Mouse (Mus musculus) Patski (cell line): ENCODE results near the gene Flywch2. TPM values are rescaled to one million over a fixed set of nuclear protein-coding genes. Genes with fewer than 3 reads are reported as not detected.

Experiments used
- ATAC-seq: fragments of 100-300 bp; one replicate; pipeline ENCODE4 v1.8.0; 2021
- CTCF ChIA-PET: fragments of 350-600 bp; sonication (Branson Sonifier 250); formaldehyde crosslinking; loops from one replicate; lab custom pipeline; 2022; ENCODE audit warnings: inconsistent platforms; lab: Charles Lee
- POLR2A ChIA-PET: fragments of 350-600 bp; sonication (Branson Sonifier 250); formaldehyde crosslinking; loops from one replicate; lab custom pipeline; 2022; ENCODE audit warnings: antibody characterized with exemption, inconsistent platforms; lab: Charles Lee
- DNase-seq: peaks from one replicate; pipeline ENCODE4 v3.0.0-alpha.2; 2011; ENCODE audit warnings: low read depth, low spot score
- H3K27me3 ChIP-seq: fragments of 371-371 bp; one replicate; pipeline ENCODE4 v1.5.1; 2021
- CTCF ChIP-seq: fragments of 100-300 bp; IDR thresholded peaks from one replicate; pipeline ENCODE4 v1.5.1; 2021
- in situ Hi-C: fragments of 300-500 bp; cut with MboI; formaldehyde crosslinking; loops from 3 replicates; pipeline ENCODE4 v1.11.1; 2018; ENCODE audit warnings: low pct_unique_long_range_greater_than_20kb, mixed read lengths
- polyA plus RNA-seq: library from polyadenylated mRNA; unstranded; gene quantifications from one replicate; pipeline ENCODE4 v1.2.3, GENCODE M21; 2021

Flywch2 gene
- polyA plus RNA-seq, 1 experiment from 2014 or later: 7.9 TPM

- no peak for DNase-seq
- peaks cover 4% of the 10 kb centered on the region for H3K27me3 ChIP-seq
- no peak for ATAC-seq
- in situ Hi-C loops: no loop called here
- ChIA-PET CTCF (no interaction called here), POLR2A (no interaction called here)
- TF ChIP-seq CTCF: no peak
Measured at GRCm38 (mm10) chr17:23742941-23743340, 42.9 kb downstream of the Flywch2 start.

- in situ Hi-C loops: no loop called here
- CTCF ChIA-PET: no interaction called here
- DNase-seq: no peak
- H3K27me3 ChIP-seq: peaks cover 4% of the 10 kb centered on the region
- POLR2A ChIA-PET: no interaction called here
- no peak for ATAC-seq
- TF ChIP-seq CTCF: no peak
Measured at GRCm38 (mm10) chr17:23742210-23742793, 43.6 kb downstream of the Flywch2 start.

- ChIA-PET POLR2A (no interaction called here), CTCF (no interaction called here)
- TF ChIP-seq CTCF: no peak
- peaks cover 4% of the 10 kb centered on the region for H3K27me3 ChIP-seq
- no peak for ATAC-seq
- in situ Hi-C loops: no loop called here
- no peak for DNase-seq
Measured at GRCm38 (mm10) chr17:23741359-23742209, 44.3 kb downstream of the Flywch2 start.

GRCm38 (mm10) chr17:23740598-23741021 lies 45.3 kb downstream of the Flywch2 start, which contains the start of gene Paqr4:
Gene Paqr4 (minus strand): TSS chr17:23740867.
- CTCF ChIA-PET: interaction anchor here (1.3 to 1.5 kb wide), 2 partner anchors 8 to 34 kb away, joined by 4 to 5 read pairs; no protein-coding TSS in a partner anchor
- no peak for TF ChIP-seq CTCF
- peaks cover 4% of the 10 kb centered on the region for H3K27me3 ChIP-seq
- peak; percentile 6 for ATAC-seq
- POLR2A ChIA-PET: interaction anchor here (0.6 kb wide), 1 partner anchor 11 kb away, joined by 5 read pairs; no protein-coding TSS in a partner anchor
- in situ Hi-C loops: no loop called here
- no peak for DNase-seq

- in situ Hi-C loops: no loop called here
- TF ChIP-seq CTCF: no peak
- ChIA-PET POLR2A (interaction anchor here (0.6 to 1.2 kb wide), 2 partner anchors 11 to 13 kb away, joined by 4 to 5 read pairs; no protein-coding TSS in a partner anchor), CTCF (interaction anchor here (1.0 to 1.5 kb wide), 3 partner anchors 9 to 34 kb away, joined by 4 to 5 read pairs (median 4); no protein-coding TSS in a partner anchor)
- DNase-seq (no peak), ATAC-seq (peak; percentile 76)
- peaks cover 4% of the 10 kb centered on the region for H3K27me3 ChIP-seq
Measured at GRCm38 (mm10) chr17:23740136-23740584, 45.7 kb downstream of the Flywch2 start.

GRCm38 (mm10) chr17:23739202-23740135 lies 46.4 kb downstream of the Flywch2 start:
- TF ChIP-seq CTCF: no peak
- POLR2A ChIA-PET: interaction anchor here (1.2 kb wide), 1 partner anchor 13 kb away, joined by 4 read pairs; no protein-coding TSS in a partner anchor
- peak; percentile 11 for ATAC-seq
- no peak for DNase-seq
- H3K27me3 ChIP-seq: no peaks in the 10 kb centered on the region
- CTCF ChIA-PET: interaction anchor here (0.9 to 1.6 kb wide), 6 partner anchors 9 to 33 kb away, joined by 3 to 5 read pairs (median 4); no protein-coding TSS in a partner anchor
- in situ Hi-C loops: no loop called here

GRCm38 (mm10) chr17:23738836-23739201 lies 47.1 kb downstream of the Flywch2 start:
- DNase-seq (no peak), ATAC-seq (no peak)
- ChIA-PET CTCF (interaction anchor here (1.5 to 1.6 kb wide), 2 partner anchors 10 to 14 kb away, joined by 3 to 5 read pairs; no protein-coding TSS in a partner anchor), POLR2A (no interaction called here)
- H3K27me3 ChIP-seq: no peaks in the 10 kb centered on the region
- in situ Hi-C loops: no loop called here
- TF ChIP-seq CTCF: no peak

GRCm38 (mm10) chr17:23737493-23738445 lies 48.1 kb downstream of the Flywch2 start:
- DNase-seq (no peak), ATAC-seq (no peak)
- CTCF ChIA-PET: interaction anchor here (1.2 to 1.6 kb wide), 3 partner anchors 9 to 13 kb away, joined by 3 to 5 read pairs (median 4); no protein-coding TSS in a partner anchor
- H3K27me3 ChIP-seq: no peaks in the 10 kb centered on the region
- TF ChIP-seq CTCF: no peak
- POLR2A ChIA-PET: no interaction called here
- in situ Hi-C loops: no loop called here

- no peak for TF ChIP-seq CTCF
- ATAC-seq: no peak
- ChIA-PET POLR2A (no interaction called here), CTCF (no interaction called here)
- H3K27me3 ChIP-seq: no peaks in the 10 kb centered on the region
- in situ Hi-C loops: no loop called here
- DNase-seq: no peak
Measured at GRCm38 (mm10) chr17:23734341-23734740, 51.5 kb downstream of the Flywch2 start.
